Mouse (Mus musculus): Measurements from ENCODE around the gene Ncoa1.

DNA sequence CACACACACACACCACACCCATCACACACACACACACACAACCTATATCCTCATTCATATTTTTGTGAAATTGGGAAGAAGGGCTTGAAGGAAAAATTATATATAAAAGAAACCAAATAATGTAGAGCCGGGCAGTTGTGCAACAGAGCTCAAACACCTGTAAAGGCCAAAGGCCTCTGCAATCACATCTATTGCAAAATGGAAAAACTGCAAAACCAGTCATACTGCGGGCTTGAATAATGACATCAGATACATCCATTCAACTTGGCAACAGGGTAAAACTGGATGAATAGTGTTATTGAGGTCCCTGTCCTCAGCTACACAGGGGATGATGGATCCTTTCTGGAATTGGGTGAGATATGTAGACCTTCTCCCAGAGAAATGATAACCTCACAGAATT lies 13.3 kb downstream of the Ncoa1 start:
- TF ChIP-seq POLR2A (IDR thresholded peaks at IDR 0.05; ENCODE audit: insufficient read depth, low read length) (no peak), CTCF (IDR thresholded peaks at IDR 0.05; ENCODE audit: low read depth, low read length) (no peak)
